Mouse (Mus musculus) lung, embryonic 14.5 days (tissue): Measurements from ENCODE around the gene Aen. TPM values are rescaled to one million over a fixed set of nuclear protein-coding genes. Genes with fewer than 3 reads are reported as not detected.

ENCODE experiments used
- ATAC-seq: fragments of 200-750 bp; cut with Nextera tagmentation; 2 replicates; pipeline ENCODE4 v1.8.0; 2017; ENCODE audit warnings: mild to moderate bottlenecking, moderate TSS enrichment, moderate library complexity; ENCODE audit not compliant: insufficient read depth
- DNase-seq: peaks from one replicate; pipeline ENCODE4 v3.0.0-alpha.2; 2015
- H3K27ac ChIP-seq: fragments of 300-500 bp; sonication (generic); 2 replicates; pipeline ENCODE4 v1.5.1; 2014; ENCODE audit warnings: low read depth, mild to moderate bottlenecking, moderate library complexity
- H3K27me3 ChIP-seq: fragments of 300-500 bp; sonication (generic); 2 replicates; pipeline ENCODE4 v1.6.1; 2014; ENCODE audit warnings: low read length, control low read depth; ENCODE audit not compliant: insufficient read depth
- H3K36me3 ChIP-seq: fragments of 300-500 bp; sonication (generic); 2 replicates; pipeline ENCODE4 v1.6.1; 2014; ENCODE audit warnings: control low read depth; ENCODE audit not compliant: insufficient read depth
- H3K4me1 ChIP-seq: fragments of 300-500 bp; sonication (generic); 2 replicates; pipeline ENCODE4 v1.6.1; 2014; ENCODE audit warnings: antibody characterized with exemption, control low read depth; ENCODE audit not compliant: insufficient read depth
- H3K4me2 ChIP-seq: fragments of 300-500 bp; sonication (generic); 2 replicates; pipeline ENCODE4 v1.6.1; 2014; ENCODE audit warnings: mild to moderate bottlenecking
- H3K4me3 ChIP-seq: fragments of 300-500 bp; sonication (generic); 2 replicates; pipeline ENCODE4 v1.5.1; 2014; ENCODE audit warnings: low read depth, low read length
- H3K9ac ChIP-seq: fragments of 300-500 bp; sonication (generic); 2 replicates; pipeline ENCODE4 v1.6.1; 2014
- H3K9me3 ChIP-seq: fragments of 300-500 bp; sonication (generic); 2 replicates; pipeline ENCODE4 v1.6.1; 2016; ENCODE audit warnings: low read depth, low read length, control low read depth
- CTCF ChIP-seq: IDR thresholded peaks from 2 replicates; pipeline ENCODE4 v1.5.1; 2016; ENCODE audit warnings: antibody characterized with exemption, low read depth
- WGBS: fragments of 180-500 bp; shearing (Covaris S2); extraction: QIAGEN DNeasy Blood & Tissue Kit; methylation state at CpG from one replicate; pipeline ENCODE4 v1.1.7; 2014; 5-methylcytosine and 5-hydroxymethylcytosine counted together
- polyA plus RNA-seq: library from polyadenylated mRNA; unstranded; fragments of >200 nt; fragmentation: Nextera tagmentation; extraction: Ambion mirVana; gene quantifications from 2 replicates; pipeline ENCODE4 v1.2.1, GENCODE M21; 2014

Aen gene
- polyA plus RNA-seq, 1 experiment from 2014 or later: 44.2 TPM

GRCm38 (mm10) chr7:78883016-78883725 is 12.5 kb upstream of the Aen start:
- DNase-seq (peak; percentile 40), ATAC-seq (no peak)
- Histone ChIP-seq H3K9me3 (no peaks in the 10 kb centered on the region), H3K4me2 (0 out of 2 replicates have a peak overlapping the region, but pooled peaks have one; percentile 51), H3K4me1 (no peaks in the 10 kb centered on the region), H3K4me3 (peak overlapping the region; percentile 19; the same call in 1 of the 2 replicates), H3K27ac (no peak overlapping the region), H3K27me3 (peaks cover 39% of the 10 kb centered on the region), H3K9ac (no peak overlapping the region), H3K36me3 (no peaks in the 10 kb centered on the region)
- 2% methylated on average over 34 of the region's 34 CpGs for WGBS
- TF ChIP-seq CTCF: no peak

- Histone ChIP-seq H3K9me3 (no peaks in the 10 kb centered on the region), H3K27ac (no peak overlapping the region), H3K4me2 (no peak overlapping the region), H3K9ac (no peak overlapping the region), H3K4me3 (no peak overlapping the region), H3K27me3 (peaks cover 39% of the 10 kb centered on the region), H3K4me1 (no peaks in the 10 kb centered on the region), H3K36me3 (no peaks in the 10 kb centered on the region)
- DNase-seq (no peak), ATAC-seq (no peak)
- 13% methylated on average over 8 of the region's 8 CpGs for WGBS
- no peak for TF ChIP-seq CTCF
Observed at GRCm38 (mm10) chr7:78883726-78884060, 12.0 kb upstream of the Aen start.

GRCm38 (mm10) chr7:78884139-78884538 is 11.5 kb upstream of the Aen start:
- no peak for TF ChIP-seq CTCF
- 8% methylated on average over 6 of the region's 6 CpGs for WGBS
- DNase-seq (peak; percentile 46), ATAC-seq (no peak)
- no peak overlapping the region for H3K4me3 ChIP-seq
- no peaks in the 10 kb centered on the region for H3K9me3 ChIP-seq
- no peaks in the 10 kb centered on the region for H3K4me1 ChIP-seq
- H3K27me3 ChIP-seq: peaks cover 39% of the 10 kb centered on the region
- H3K9ac ChIP-seq: no peak overlapping the region
- H3K36me3 ChIP-seq: no peaks in the 10 kb centered on the region
- H3K27ac ChIP-seq: no peak overlapping the region
- no peak overlapping the region for H3K4me2 ChIP-seq

- no peak overlapping the region for H3K27ac ChIP-seq
- peaks cover 43% of the 10 kb centered on the region for H3K27me3 ChIP-seq
- no peak overlapping the region for H3K9ac ChIP-seq
- WGBS: 72% methylated on average over 5 of the region's 5 CpGs
- no peak overlapping the region for H3K4me3 ChIP-seq
- H3K4me2 ChIP-seq: no peak overlapping the region
- H3K9me3 ChIP-seq: no peaks in the 10 kb centered on the region
- no peak for TF ChIP-seq CTCF
- no peaks in the 10 kb centered on the region for H3K4me1 ChIP-seq
- no peaks in the 10 kb centered on the region for H3K36me3 ChIP-seq
- no peak for DNase-seq
- no peak for ATAC-seq
Observed at GRCm38 (mm10) chr7:78885404-78885803, 10.2 kb upstream of the Aen start.

- H3K9me3 ChIP-seq: no peaks in the 10 kb centered on the region
- H3K4me2 ChIP-seq: no peak overlapping the region
- 59% methylated on average over 4 of the region's 4 CpGs for WGBS
- H3K9ac ChIP-seq: no peak overlapping the region
- no peak for DNase-seq
- H3K4me1 ChIP-seq: no peaks in the 10 kb centered on the region
- H3K27ac ChIP-seq: no peak overlapping the region
- ATAC-seq: no peak
- no peaks in the 10 kb centered on the region for H3K36me3 ChIP-seq
- no peak overlapping the region for H3K4me3 ChIP-seq
- no peak for TF ChIP-seq CTCF
- peaks cover 37% of the 10 kb centered on the region for H3K27me3 ChIP-seq
Observed at GRCm38 (mm10) chr7:78886496-78886895, 9.2 kb upstream of the Aen start.

- WGBS: 77% methylated on average over 9 of the region's 9 CpGs
- no peak overlapping the region for H3K4me2 ChIP-seq
- H3K36me3 ChIP-seq: no peaks in the 10 kb centered on the region
- no peaks in the 10 kb centered on the region for H3K9me3 ChIP-seq
- H3K4me3 ChIP-seq: no peak overlapping the region
- no peak overlapping the region for H3K27ac ChIP-seq
- peaks cover 30% of the 10 kb centered on the region for H3K27me3 ChIP-seq
- no peak overlapping the region for H3K9ac ChIP-seq
- no peaks in the 10 kb centered on the region for H3K4me1 ChIP-seq
- no peak for TF ChIP-seq CTCF
- no peak for DNase-seq
- no peak for ATAC-seq
Observed at GRCm38 (mm10) chr7:78887431-78887842, 8.2 kb upstream of the Aen start.

- Histone ChIP-seq H3K27me3 (peaks cover 9% of the 10 kb centered on the region; the same call in 1 of the 2 replicates), H3K4me2 (no peak overlapping the region), H3K9ac (no peak overlapping the region), H3K36me3 (no peaks in the 10 kb centered on the region), H3K27ac (no peak overlapping the region), H3K4me3 (no peak overlapping the region), H3K4me1 (no peaks in the 10 kb centered on the region), H3K9me3 (no peaks in the 10 kb centered on the region)
- DNase-seq (peak; percentile 93), ATAC-seq (no peak)
- TF ChIP-seq CTCF: peak; percentile 95
- WGBS: 2% methylated on average over 16 of the region's 16 CpGs
Observed at GRCm38 (mm10) chr7:78890641-78891040, 5.0 kb upstream of the Aen start.
